Mouse (Mus musculus) olfactory bulb, adult 2 months (tissue): Measurements from ENCODE around the gene Trip12. TPM values are rescaled to one million over a fixed set of nuclear protein-coding genes. Genes with fewer than 3 reads are reported as not detected.

Experiments
- H3K27ac ChIP-seq: fragments of 200-500 bp; 2 replicates; pipeline ENCODE4 v1.5.1; 2012; ENCODE audit warnings: low read depth, low read length; ENCODE audit not compliant: insufficient read depth
- H3K4me1 ChIP-seq: fragments of 200-500 bp; 2 replicates; pipeline ENCODE4 v1.6.1; 2012; ENCODE audit warnings: low read length; ENCODE audit not compliant: control insufficient read depth, insufficient read depth
- H3K4me3 ChIP-seq: fragments of 200-500 bp; 2 replicates; pipeline ENCODE4 v1.5.1; 2012; ENCODE audit warnings: mild to moderate bottlenecking, low read depth, low read length, moderate library complexity; ENCODE audit not compliant: insufficient read depth
- CTCF ChIP-seq: fragments of 200-500 bp; IDR thresholded peaks from 2 replicates; pipeline ENCODE4 v1.5.1; 2012; ENCODE audit warnings: low read depth, mild to moderate bottlenecking, low read length, moderate library complexity; ENCODE audit not compliant: insufficient read depth
- POLR2A ChIP-seq: fragments of 200-500 bp; IDR thresholded peaks from 2 replicates; pipeline ENCODE4 v1.6.1; 2012; ENCODE audit warnings: mild to moderate bottlenecking, low read depth, low read length, moderate library complexity; ENCODE audit not compliant: insufficient read depth
- WGBS: fragments of 180-500 bp; shearing (Covaris S2); methylation state at CpG from one replicate; pipeline ENCODE4 v1.1.7; 2018; 5-methylcytosine and 5-hydroxymethylcytosine counted together
- polyA plus RNA-seq: library from polyadenylated mRNA; stranded (reverse); fragments of >200 nt; gene quantifications from 2 replicates; pipeline ENCODE4 v1.2.4, GENCODE M21; 2012; ENCODE audit warnings: low replicate concordance; ENCODE audit not compliant: missing spikeins, insufficient read depth, insufficient read length

The Trip12 gene
- polyA plus RNA-seq = 151 TPM in 1 of 2 replicates, not detected in the other

GRCm38 (mm10) chr1:84840018-84840664 lies at the start of gene Trip12:
Gene Trip12 (minus strand): TSS chr1:84840516.
- WGBS = under 1% methylated on average over 39 of the region's 39 CpGs
- H3K4me3 ChIP-seq = peak within 1 kb of the TSS; percentile 100
- peaks cover 3% of the 10 kb centered on the region; the same call in 1 of the 2 replicates for H3K4me1 ChIP-seq
- H3K27ac ChIP-seq = peak within 1 kb of the TSS; percentile 99
- TF ChIP-seq CTCF = no peak
- no peak for TF ChIP-seq POLR2A

- no peak overlapping the region for H3K27ac ChIP-seq
- TF ChIP-seq CTCF (no peak), POLR2A (no peak)
- H3K4me1 ChIP-seq = peaks cover 3% of the 10 kb centered on the region; the same call in 1 of the 2 replicates
- WGBS = 32% methylated on average over 7 of the region's 7 CpGs
- no peak overlapping the region for H3K4me3 ChIP-seq
Measured at GRCm38 (mm10) chr1:84890005-84890393, 49.7 kb upstream of the Trip12 start.

- peaks cover 3% of the 10 kb centered on the region; the same call in 1 of the 2 replicates for H3K4me1 ChIP-seq
- TF ChIP-seq POLR2A = no peak
- no peak for TF ChIP-seq CTCF
- no peak overlapping the region for H3K4me3 ChIP-seq
- H3K27ac ChIP-seq = no peak overlapping the region
- WGBS = 57% methylated on average over 8 of the region's 8 CpGs
Measured at GRCm38 (mm10) chr1:84889330-84890004, 49.2 kb upstream of the Trip12 start.

- WGBS = 72% methylated on average over 6 of the region's 6 CpGs
- Histone ChIP-seq H3K4me3 (no peak overlapping the region), H3K4me1 (peaks cover 20% of the 10 kb centered on the region), H3K27ac (no peak overlapping the region)
- no peak for TF ChIP-seq CTCF
- no peak for TF ChIP-seq POLR2A
Measured at GRCm38 (mm10) chr1:84885921-84886320, 45.6 kb upstream of the Trip12 start.

- WGBS = 90% methylated on average over 3 of the region's 3 CpGs
- H3K4me3 ChIP-seq = no peak overlapping the region
- H3K4me1 ChIP-seq = peaks cover 20% of the 10 kb centered on the region
- H3K27ac ChIP-seq = no peak overlapping the region
- TF ChIP-seq CTCF (no peak), POLR2A (no peak)
Measured at GRCm38 (mm10) chr1:84885174-84885573, 44.9 kb upstream of the Trip12 start.

GRCm38 (mm10) chr1:84883889-84884288 lies 43.6 kb upstream of the Trip12 start:
- no peak for TF ChIP-seq POLR2A
- no peak for TF ChIP-seq CTCF
- no peak overlapping the region for H3K4me3 ChIP-seq
- H3K27ac ChIP-seq = peak overlapping the region; percentile 71; the same call in 1 of the 2 replicates
- WGBS = 27% methylated on average over 4 of the region's 4 CpGs
- H3K4me1 ChIP-seq = peaks cover 17% of the 10 kb centered on the region

- H3K4me1 ChIP-seq = peaks cover 17% of the 10 kb centered on the region
- peak overlapping the region; percentile 93 for H3K27ac ChIP-seq
- TF ChIP-seq POLR2A = no peak
- TF ChIP-seq CTCF = no peak
- H3K4me3 ChIP-seq = no peak overlapping the region
- 72% methylated on average over 4 of the region's 4 CpGs for WGBS
Measured at GRCm38 (mm10) chr1:84882937-84883336, 42.6 kb upstream of the Trip12 start.

GRCm38 (mm10) chr1:84882066-84882532 lies 41.8 kb upstream of the Trip12 start:
- Histone ChIP-seq H3K4me1 (peaks cover 17% of the 10 kb centered on the region), H3K4me3 (no peak overlapping the region), H3K27ac (peak overlapping the region; percentile 93)
- TF ChIP-seq CTCF = no peak
- TF ChIP-seq POLR2A = no peak
- WGBS = 18% methylated on average over 2 of the region's 2 CpGs
